In the genomic region with DNA sequence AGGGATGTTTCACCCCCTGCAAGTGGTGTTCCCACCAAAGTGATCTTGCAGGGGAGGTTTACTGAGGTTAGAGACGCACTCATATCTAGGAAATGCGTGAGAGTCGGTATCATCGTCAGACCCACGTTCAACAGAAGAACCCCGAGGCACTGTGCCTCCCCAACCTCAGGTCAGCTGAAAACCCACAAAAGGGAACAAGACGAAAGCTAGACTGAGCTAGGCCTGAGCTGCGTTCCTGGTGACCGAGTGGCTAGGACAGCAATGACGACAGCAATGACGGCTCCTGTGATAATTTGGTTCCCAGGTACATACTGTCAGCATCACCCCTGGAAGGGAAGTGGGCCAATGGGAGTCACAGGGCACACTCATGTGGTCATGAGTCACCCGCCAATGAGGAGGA, we compare ENCODE assay signal across 28 mouse cellular contexts.
A peak's percentile ranks its signal among the peaks of the same experiment; 100 is the strongest.
DNase-seq lines count a peak whose midpoint lies in the region; ATAC-seq and TF ChIP-seq lines count a peak whose summit lies in the region.
"Had no signal": no experiment of that assay in that cellular context is flagged by ENCODE, and none has a peak within 500 bp of the region (broad histone marks: within the 10 kb centered on the region; RNA-seq: fewer than 3 reads in every experiment).

No protein-coding gene starts in this region.

- ATAC-seq in forebrain, postnatal 0 days: no peak
- no peak for ATAC-seq in heart, embryonic 13.5 days (ENCODE audit: extremely low read depth, insufficient number of reproducible peaks, low FRiP score, low TSS enrichment)
- ATAC-seq in megakaryocyte, adult 5-6 weeks (ENCODE audit: poor library complexity, severe bottlenecking): peak; percentile 54
- ATAC-seq in hindbrain, embryonic 13.5 days (ENCODE audit: low FRiP score): no peak
- ATAC-seq: CD4-positive, CD25-positive, alpha-beta regulatory T cell, adult 4 months; forebrain, embryonic 13.5 days; midbrain, embryonic 16.5 days had no signal

- H3K9me3 ChIP-seq in forebrain, embryonic 10.5 days: no peaks in the 10 kb centered on the region
- H3K9me3 ChIP-seq in forebrain, postnatal 0 days (ENCODE audit: low read length): no peaks in the 10 kb centered on the region
- H3K9me3 ChIP-seq in heart, embryonic 13.5 days: no peaks in the 10 kb centered on the region
- H3K9me3 ChIP-seq in hindbrain, embryonic 13.5 days: no peaks in the 10 kb centered on the region
- H3K9me3 ChIP-seq: embryonic facial prominence, embryonic 13.5 days; forebrain, embryonic 13.5 days; hindbrain, embryonic 12.5 days; kidney, embryonic 15.5 days; limb, embryonic 15.5 days; stomach, embryonic 15.5 days had no signal

- no peak for DNase-seq in forebrain, embryonic 10.5 days (ENCODE audit: extremely low spot score, low spot score)
- no peak for DNase-seq in forebrain, postnatal 0 days
- no peak for DNase-seq in heart, postnatal 36 days
- DNase-seq in layer of hippocampus, adult 11-12 months (ENCODE audit: low spot score): no peak
- DNase-seq: adrenal gland, postnatal 14 days; cerebellum, adult 9-11 months; gastrocnemius, postnatal 14 days; kidney, adult 11 months; left cerebral cortex, postnatal 4 days; lung, embryonic 14.5 days; right cerebral cortex, adult 18-20 months; right cerebral cortex, postnatal 4 days; thymus, adult 18-20 months; thymus, postnatal 36 days had no signal

- H3K4me1 ChIP-seq in forebrain, embryonic 10.5 days: peaks cover 54% of the 10 kb centered on the region
- H3K4me1 ChIP-seq in forebrain, postnatal 0 days (ENCODE audit: insufficient read depth): peaks cover 10% of the 10 kb centered on the region; the same call in 1 of the 2 replicates
- peaks cover 70% of the 10 kb centered on the region for H3K4me1 ChIP-seq in heart, embryonic 13.5 days
- peaks cover 35% of the 10 kb centered on the region for H3K4me1 ChIP-seq in brown adipose tissue, adult 24 weeks (ENCODE audit: control insufficient read depth, insufficient read depth, insufficient read length, low read length)
- peaks cover 58% of the 10 kb centered on the region for H3K4me1 ChIP-seq in hindbrain, embryonic 13.5 days (replicated peaks)

- intact Hi-C loops in heart, postnatal 36 days (cut with DNase I): loop anchor here (5.0 kb wide), 1 partner anchor 116 kb away; no protein-coding TSS in a partner anchor

- TF ChIP-seq CTCF in forebrain, postnatal 0 days (IDR thresholded peaks at IDR 0.05; ENCODE audit: low read depth): no peak

- WGBS in forebrain, embryonic 10.5 days: 95% methylated on average over 12 of the region's 12 CpGs
- 95% methylated on average over 12 of the region's 12 CpGs for WGBS in forebrain, postnatal 0 days
- 67% methylated on average over 12 of the region's 12 CpGs for WGBS in heart, embryonic 13.5 days
- WGBS in hindbrain, embryonic 13.5 days: 94% methylated on average over 12 of the region's 12 CpGs

- peaks cover 20% of the 10 kb centered on the region for H3K36me3 ChIP-seq in forebrain, embryonic 10.5 days (replicated peaks)
- H3K36me3 ChIP-seq in forebrain, postnatal 0 days (ENCODE audit: insufficient read depth): peaks cover 2% of the 10 kb centered on the region; the same call in 1 of the 2 replicates
- peaks cover 14% of the 10 kb centered on the region for H3K36me3 ChIP-seq in heart, embryonic 13.5 days
- no peaks in the 10 kb centered on the region for H3K36me3 ChIP-seq in hindbrain, embryonic 13.5 days
- H3K36me3 ChIP-seq: stomach, embryonic 15.5 days had no signal

- peaks cover under 1% of the 10 kb centered on the region; the same call in 1 of the 2 replicates for H3K27me3 ChIP-seq in forebrain, embryonic 10.5 days (ENCODE audit: poor library complexity, severe bottlenecking)
- H3K27me3 ChIP-seq in forebrain, postnatal 0 days (ENCODE audit: insufficient read depth, low read length): no peaks in the 10 kb centered on the region
- no peaks in the 10 kb centered on the region for H3K27me3 ChIP-seq in heart, embryonic 13.5 days (replicated peaks)
- H3K27me3 ChIP-seq in hindbrain, embryonic 13.5 days: no peaks in the 10 kb centered on the region
- H3K27me3 ChIP-seq: embryonic facial prominence, embryonic 13.5 days; forebrain, embryonic 13.5 days; hindbrain, embryonic 12.5 days; kidney, embryonic 15.5 days; limb, embryonic 15.5 days; stomach, embryonic 15.5 days had no signal

- no peak overlapping the region for H3K9ac ChIP-seq in forebrain, postnatal 0 days
- no peak overlapping the region for H3K9ac ChIP-seq in heart, embryonic 13.5 days
- no peak overlapping the region for H3K9ac ChIP-seq in hindbrain, embryonic 13.5 days
- H3K9ac ChIP-seq: embryonic facial prominence, embryonic 13.5 days; forebrain, embryonic 13.5 days; hindbrain, embryonic 12.5 days; kidney, embryonic 15.5 days; limb, embryonic 15.5 days; liver, embryonic 14.5 days; lung, embryonic 14.5 days; stomach, embryonic 15.5 days had no signal

- peak overlapping the region; percentile 21; the same call in 1 of the 2 replicates for H3K27ac ChIP-seq in forebrain, embryonic 10.5 days
- H3K27ac ChIP-seq in forebrain, postnatal 0 days (ENCODE audit: low read depth, low read length): no peak overlapping the region
- peak overlapping the region; percentile 85 for H3K27ac ChIP-seq in heart, embryonic 13.5 days (replicated peaks)
- H3K27ac ChIP-seq in brown adipose tissue, adult 24 weeks (replicated peaks; ENCODE audit: low read depth, low read length): peak overlapping the region; percentile 15; the same call in 1 of the 2 replicates
- H3K27ac ChIP-seq in hindbrain, embryonic 13.5 days: no peak overlapping the region
- H3K27ac ChIP-seq: embryonic facial prominence, embryonic 13.5 days; forebrain, embryonic 13.5 days; hindbrain, embryonic 12.5 days; kidney, embryonic 15.5 days; limb, embryonic 15.5 days; liver, embryonic 14.5 days; stomach, embryonic 15.5 days had no signal

- H3K4me2 ChIP-seq in forebrain, postnatal 0 days (ENCODE audit: low read depth): no peak overlapping the region
- H3K4me2 ChIP-seq in heart, embryonic 13.5 days: no peak overlapping the region
- H3K4me2 ChIP-seq in hindbrain, embryonic 13.5 days: no peak overlapping the region
- H3K4me2 ChIP-seq: embryonic facial prominence, embryonic 13.5 days; forebrain, embryonic 13.5 days; hindbrain, embryonic 12.5 days; kidney, embryonic 15.5 days; limb, embryonic 15.5 days; lung, embryonic 14.5 days; stomach, embryonic 15.5 days had no signal

- H3K4me3 ChIP-seq in forebrain, embryonic 10.5 days: no peak overlapping the region
- H3K4me3 ChIP-seq in forebrain, postnatal 0 days (ENCODE audit: low read depth, low read length): no peak overlapping the region
- no peak overlapping the region for H3K4me3 ChIP-seq in heart, embryonic 13.5 days
- no peak overlapping the region for H3K4me3 ChIP-seq in brown adipose tissue, adult 24 weeks (ENCODE audit: insufficient read depth, low read depth, low read length)
- H3K4me3 ChIP-seq in hindbrain, embryonic 13.5 days: no peak overlapping the region
- H3K4me3 ChIP-seq: embryonic facial prominence, embryonic 13.5 days; erythroblast, embryonic 14.5 days; forebrain, embryonic 13.5 days; hindbrain, embryonic 12.5 days; kidney, embryonic 15.5 days; limb, embryonic 15.5 days; stomach, embryonic 15.5 days had no signal

Comparison
In these comparisons a context has a peak if more than half of its experiments do, and no peak if none do; other contexts are left out.
1. H3K27ac ChIP-seq: peak in forebrain, embryonic 10.5 days (single experiment), heart, embryonic 13.5 days (single experiment) and brown adipose tissue, adult 24 weeks (single experiment); none in forebrain, postnatal 0 days (single experiment) and hindbrain, embryonic 13.5 days (single experiment).